Mouse (Mus musculus) small intestine, adult 2 months (tissue): ENCODE data around the gene Bard1.

Source experiments
- CTCF ChIP-seq: fragments of 200-500 bp; IDR thresholded peaks from 2 replicates; pipeline ENCODE4 v1.5.1; 2012; ENCODE audit warnings: low read depth, mild to moderate bottlenecking, control low read depth, inconsistent platforms, low read length, moderate library complexity, mixed read lengths; ENCODE audit not compliant: insufficient replicate concordance, insufficient read length; ENCODE audit errors: extremely low read depth
- POLR2A ChIP-seq: fragments of 200-500 bp; IDR thresholded peaks from 2 replicates; pipeline ENCODE4 v1.6.1; 2012; ENCODE audit warnings: low read depth, mild to moderate bottlenecking, control low read depth, inconsistent platforms, low read length, moderate library complexity

- TF ChIP-seq CTCF (no peak), POLR2A (no peak)
These were observed 47.5 kb downstream of the Bard1 start for GRCm38 (mm10) chr1:71055454-71055853.
